Mouse (Mus musculus) E14TG2a.4 (cell line): ENCODE data around the gene Itga9.

Experiments used
- CTCF ChIP-seq: conservative IDR thresholded peaks from 2 replicates; pipeline ENCODE4 v1.5.1; 2014; ENCODE audit warnings: low read length
- NANOG ChIP-seq: IDR thresholded peaks from 2 replicates; pipeline ENCODE4 v1.6.1; 2014; ENCODE audit warnings: borderline replicate concordance, low read length, mixed read lengths

- no peak for TF ChIP-seq CTCF
- TF ChIP-seq NANOG, result no peak
Observed at GRCm38 (mm10) chr9:118591633-118592032, 14.9 kb upstream of the Itga9 start.
